Mouse (Mus musculus): ENCODE results near the gene F3.

DNA sequence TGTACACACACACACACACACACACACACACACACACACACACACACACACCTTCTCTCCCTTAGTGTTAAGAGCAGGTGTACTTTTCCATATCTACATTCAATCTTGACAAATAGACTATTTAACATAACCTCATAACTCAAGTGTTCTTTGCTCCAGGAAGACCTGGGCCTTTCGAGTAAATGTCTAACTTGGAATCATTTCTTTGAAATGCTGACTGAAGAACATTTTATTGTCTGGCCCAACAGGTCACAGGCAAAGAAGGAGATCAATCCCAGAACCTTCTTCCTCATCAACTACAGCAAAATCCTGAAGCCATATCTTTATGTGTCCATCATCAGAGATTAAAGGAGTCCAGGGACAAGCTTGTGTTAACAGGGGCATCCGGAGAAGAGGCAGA lies 8.9 kb upstream of the F3 start:
- TF ChIP-seq CTCF (IDR thresholded peaks at IDR 0.05): no peak
- TF ChIP-seq EP300 (IDR thresholded peaks at IDR 0.05): no peak

All from lung, postnatal 0 days (tissue).